Mouse (Mus musculus) small intestine, adult 2 months (tissue): Measurements from ENCODE around the gene Tbcb.

Source experiments
- CTCF ChIP-seq: fragments of 200-500 bp; IDR thresholded peaks from 2 replicates; pipeline ENCODE4 v1.5.1; 2012; ENCODE audit warnings: low read depth, mild to moderate bottlenecking, control low read depth, inconsistent platforms, low read length, moderate library complexity, mixed read lengths; ENCODE audit not compliant: insufficient replicate concordance, insufficient read length; ENCODE audit errors: extremely low read depth
- POLR2A ChIP-seq: fragments of 200-500 bp; IDR thresholded peaks from 2 replicates; pipeline ENCODE4 v1.6.1; 2012; ENCODE audit warnings: low read depth, mild to moderate bottlenecking, control low read depth, inconsistent platforms, low read length, moderate library complexity

GRCm38 (mm10) chr7:30269641-30270040 is 37.6 kb upstream of the Tbcb start:
- TF ChIP-seq CTCF (no peak), POLR2A (no peak)
